Mouse (Mus musculus) heart, adult 2 months (tissue): ENCODE data around the gene Sgsm1. TPM values are rescaled to one million over a fixed set of nuclear protein-coding genes. Genes with fewer than 3 reads are reported as not detected.

Experiments used
- DNase-seq, 2 experiments: peaks; one replicate each; pipeline ENCODE4 v3.0.0; 2021
- H3K27ac ChIP-seq: fragments of 200-600 bp; 2 replicates; pipeline ENCODE4 v1.8.1; 2022
- H3K27me3 ChIP-seq: fragments of 200-500 bp; 2 replicates; pipeline ENCODE4 v1.6.1; 2012; ENCODE audit warnings: mild to moderate bottlenecking, low read length, inconsistent platforms, mixed read lengths; ENCODE audit not compliant: control insufficient read depth, insufficient read depth
- H3K36me3 ChIP-seq: fragments of 200-500 bp; 2 replicates; pipeline ENCODE4 v1.6.1; 2012; ENCODE audit warnings: low read length, inconsistent platforms; ENCODE audit not compliant: control insufficient read depth, insufficient read depth
- H3K4me1 ChIP-seq: fragments of 200-500 bp; 2 replicates; pipeline ENCODE4 v1.6.1; 2011; ENCODE audit warnings: low read length; ENCODE audit not compliant: control insufficient read depth, insufficient read depth
- H3K4me3 ChIP-seq: fragments of 200-600 bp; 2 replicates; pipeline ENCODE4 v1.8.1; 2022
- H3K79me2 ChIP-seq: fragments of 200-500 bp; replicated peaks from 2 replicates; pipeline ENCODE4 v1.6.1; 2012; ENCODE audit warnings: mild to moderate bottlenecking, inconsistent platforms, low read length, moderate library complexity, mixed read lengths; ENCODE audit not compliant: control insufficient read depth, insufficient read depth
- H3K9ac ChIP-seq: fragments of 200-500 bp; 2 replicates; pipeline ENCODE4 v1.6.1; 2012; ENCODE audit warnings: low read depth, mild to moderate bottlenecking, control low read depth, inconsistent platforms, low read length, mixed read lengths
- CTCF ChIP-seq: fragments of 200-600 bp; IDR thresholded peaks from 2 replicates; pipeline ENCODE4 v1.8.1; 2022; ENCODE audit warnings: antibody characterized with exemption, mild to moderate bottlenecking, moderate library complexity
- EP300 ChIP-seq: fragments of 200-500 bp; IDR thresholded peaks from 2 replicates; pipeline ENCODE4 v1.6.1; 2011; ENCODE audit warnings: low read depth, low read length, control low read depth; ENCODE audit not compliant: insufficient read depth
- POLR2A ChIP-seq: fragments of 200-500 bp; IDR thresholded peaks from 2 replicates; pipeline ENCODE4 v1.6.1; 2011; ENCODE audit warnings: mild to moderate bottlenecking, low read depth, low read length, control low read depth; ENCODE audit not compliant: insufficient read depth
- WGBS: fragments of 180-500 bp; shearing (Covaris S2); methylation state at CpG from one replicate; pipeline ENCODE4 v1.1.7; 2018; 5-methylcytosine and 5-hydroxymethylcytosine counted together
- intact Hi-C: fragments of 180-260 bp; cut with DNase I; formaldehyde crosslinking; loops from one replicate; pipeline ENCODE4 v1.15.1; 2025
- polyA plus RNA-seq: library from polyadenylated mRNA; depleted of rRNA; stranded (reverse); fragments of >200 nt; gene quantifications from 2 replicates; pipeline ENCODE4 v1.2.3, GENCODE M21; 2012
- total RNA-seq, 2 experiments: library from RNA; stranded (reverse); gene quantifications; 2 replicates each; pipeline ENCODE4 v1.2.3; 2021

Sgsm1 gene
- total and polyA plus RNA-seq, 3 experiments = 0.43 to 1.2 (median 0.52) TPM

DNA sequence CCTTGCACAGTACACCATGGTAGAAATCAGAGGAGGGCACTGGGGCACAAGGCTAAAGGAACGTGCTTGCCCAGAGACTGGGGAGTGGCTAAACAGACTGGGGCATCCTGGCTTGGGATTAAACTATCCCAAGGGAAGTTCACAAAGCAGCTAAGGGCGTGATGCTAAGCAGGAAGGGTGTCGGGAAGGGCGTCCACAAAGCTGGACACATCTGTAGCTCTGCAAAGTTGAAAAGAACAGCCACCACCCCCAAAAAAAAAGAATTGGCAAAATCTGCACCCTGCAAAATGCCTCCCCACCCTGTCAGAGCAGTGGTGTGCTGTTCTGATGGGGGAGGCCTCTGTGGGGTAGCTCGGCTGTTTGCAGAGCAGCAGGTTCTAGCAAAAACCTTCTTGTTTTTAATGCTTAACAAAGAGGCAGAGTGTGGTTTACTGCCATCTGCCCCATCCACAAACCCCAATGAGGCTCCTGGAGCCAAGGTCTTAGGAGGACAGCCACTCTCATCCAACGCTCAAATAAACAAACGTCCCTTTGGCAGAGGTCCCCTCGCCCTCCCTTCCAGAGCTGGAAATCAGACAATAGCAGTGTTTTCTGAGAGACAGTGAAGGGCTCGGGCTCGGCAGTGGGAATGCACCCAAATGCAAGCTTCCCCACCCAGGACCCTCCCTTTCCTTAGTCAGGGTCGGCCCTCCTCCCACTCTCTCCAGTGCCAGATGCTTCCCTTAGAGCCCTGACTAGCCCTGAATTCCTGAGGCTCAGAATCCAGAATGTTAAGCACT, 101.8 kb downstream of the Sgsm1 start:
- intact Hi-C loops = loop anchor here (1.0 kb wide), 1 partner anchor 10 kb away; no protein-coding TSS in a partner anchor
- DNase-seq = peak; percentile 81 to 89
- Histone ChIP-seq H3K4me3 (peak overlapping the region; percentile 22; the same call in 1 of the 2 replicates), H3K79me2 (no peaks in the 10 kb centered on the region), H3K36me3 (peaks cover 2% of the 10 kb centered on the region), H3K4me1 (peaks cover 48% of the 10 kb centered on the region), H3K27ac (peak overlapping the region; percentile 98), H3K27me3 (no peaks in the 10 kb centered on the region), H3K9ac (peak overlapping the region; percentile 64)
- WGBS = 31% methylated on average over 11 of the region's 11 CpGs
- TF ChIP-seq CTCF (no peak), POLR2A (peak; percentile 75; the same call in 1 of the 2 replicates), EP300 (peak; percentile 98)

DNA sequence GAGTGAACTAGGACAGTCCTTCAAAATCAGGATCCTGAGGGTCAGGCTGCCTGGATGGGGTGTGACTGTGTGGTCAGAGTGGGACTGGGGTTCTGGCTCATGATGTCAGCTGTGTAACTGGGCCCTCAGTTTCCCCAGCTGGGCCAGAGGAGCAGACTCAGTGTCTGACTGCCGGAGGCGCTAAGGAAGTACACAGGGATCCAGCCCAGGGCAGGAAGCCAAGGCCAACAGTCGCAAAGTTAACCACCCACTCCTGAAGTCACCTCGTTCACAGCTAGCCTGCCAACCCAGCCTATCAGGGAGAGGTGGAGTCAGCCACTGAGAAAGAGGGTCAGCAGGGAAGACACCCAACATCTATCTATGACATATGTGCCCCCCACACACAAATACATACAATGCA, 102.5 kb downstream of the Sgsm1 start:
- peaks cover 42% of the 10 kb centered on the region for H3K4me1 ChIP-seq
- 10% methylated on average over 4 of the region's 4 CpGs for WGBS
- peak; percentile 83 to 87 for DNase-seq

GRCm38 (mm10) chr5:113206670-113207352, 103.8 kb downstream of the Sgsm1 start:
- intact Hi-C loops = no loop called here
- H3K36me3 ChIP-seq = peaks cover 2% of the 10 kb centered on the region
- no peaks in the 10 kb centered on the region for H3K79me2 ChIP-seq
- WGBS = 26% methylated on average over 9 of the region's 9 CpGs
- H3K4me3 ChIP-seq = no peak overlapping the region
- peak overlapping the region; percentile 98 for H3K27ac ChIP-seq
- no peaks in the 10 kb centered on the region for H3K27me3 ChIP-seq
- TF ChIP-seq POLR2A (no peak), EP300 (0 out of 2 replicates have a peak, but pooled peaks have one; percentile 20), CTCF (no peak)
- peak in 1 of 2 experiments; percentile 38 for DNase-seq
- H3K9ac ChIP-seq = no peak overlapping the region
- H3K4me1 ChIP-seq = peaks cover 38% of the 10 kb centered on the region

More for the DNA sequence above, 102.5 kb downstream of the Sgsm1 start:
- no peak overlapping the region for H3K4me3 ChIP-seq
- TF ChIP-seq EP300 (peak; percentile 79), CTCF (no peak; the same call in 1 of the 2 replicates), POLR2A (no peak)
- H3K27ac ChIP-seq = peak overlapping the region; percentile 98
- H3K27me3 ChIP-seq = no peaks in the 10 kb centered on the region
- no peaks in the 10 kb centered on the region for H3K79me2 ChIP-seq
- intact Hi-C loops = no loop called here
- no peak overlapping the region for H3K9ac ChIP-seq
- peaks cover 2% of the 10 kb centered on the region for H3K36me3 ChIP-seq

GRCm38 (mm10) chr5:113204193-113204592, 106.4 kb downstream of the Sgsm1 start:
- H3K4me1 ChIP-seq = peaks cover 29% of the 10 kb centered on the region
- TF ChIP-seq CTCF (no peak), POLR2A (no peak), EP300 (no peak)
- peaks cover 2% of the 10 kb centered on the region; the same call in 1 of the 2 replicates for H3K36me3 ChIP-seq
- H3K9ac ChIP-seq = no peak overlapping the region
- H3K27ac ChIP-seq = peak overlapping the region; percentile 9; the same call in 1 of the 2 replicates
- intact Hi-C loops = no loop called here
- no peak overlapping the region for H3K4me3 ChIP-seq
- no peaks in the 10 kb centered on the region for H3K27me3 ChIP-seq
- 73% methylated on average over 9 of the region's 9 CpGs for WGBS
- DNase-seq = no peak
- H3K79me2 ChIP-seq = no peaks in the 10 kb centered on the region

GRCm38 (mm10) chr5:113199772-113200134, 110.8 kb downstream of the Sgsm1 start:
- Histone ChIP-seq H3K9ac (peak overlapping the region; percentile 24), H3K4me1 (peaks cover 39% of the 10 kb centered on the region), H3K27me3 (no peaks in the 10 kb centered on the region), H3K36me3 (peaks cover 4% of the 10 kb centered on the region; the same call in 1 of the 2 replicates), H3K27ac (peak overlapping the region; percentile 82), H3K79me2 (no peaks in the 10 kb centered on the region), H3K4me3 (no peak overlapping the region)
- WGBS = 51% methylated on average over 10 of the region's 10 CpGs
- intact Hi-C loops = no loop called here
- TF ChIP-seq EP300 = no peak
- TF ChIP-seq CTCF = no peak
- peak in 1 of 2 experiments; percentile 41 for DNase-seq
